Mouse (Mus musculus) bone marrow macrophage, adult 2 months (primary cell): ENCODE measurements around the gene Hs6st2. TPM values are rescaled to one million over a fixed set of nuclear protein-coding genes. Genes with fewer than 3 reads are reported as not detected.

Experiments
- H3K27ac ChIP-seq: 2 replicates; pipeline ENCODE4 v1.5.1; 2012; ENCODE audit warnings: low read depth, low read length; ENCODE audit not compliant: insufficient read depth
- H3K4me1 ChIP-seq: 2 replicates; pipeline ENCODE4 v1.6.1; 2012; ENCODE audit warnings: low read length; ENCODE audit not compliant: control insufficient read depth, insufficient read depth
- H3K4me3 ChIP-seq: 2 replicates; pipeline ENCODE4 v1.5.1; 2012; ENCODE audit warnings: mild to moderate bottlenecking, low read length, moderate library complexity; ENCODE audit not compliant: insufficient read depth
- CTCF ChIP-seq: IDR thresholded peaks from 2 replicates; pipeline ENCODE4 v1.5.1; 2012; ENCODE audit warnings: low read depth, mild to moderate bottlenecking, low read length, moderate library complexity
- POLR2A ChIP-seq: IDR thresholded peaks from 2 replicates; pipeline ENCODE4 v1.6.1; 2012; ENCODE audit warnings: mild to moderate bottlenecking, low read depth, low read length, borderline replicate concordance
- polyA plus RNA-seq: library from polyadenylated mRNA; stranded (reverse); fragments of >200 nt; gene quantifications from 2 replicates; pipeline ENCODE4 v1.2.4, GENCODE M21; 2012; ENCODE audit not compliant: missing spikeins, insufficient read depth, insufficient read length

Hs6st2 gene
- polyA plus RNA-seq, 1 experiment = not detected

DNA sequence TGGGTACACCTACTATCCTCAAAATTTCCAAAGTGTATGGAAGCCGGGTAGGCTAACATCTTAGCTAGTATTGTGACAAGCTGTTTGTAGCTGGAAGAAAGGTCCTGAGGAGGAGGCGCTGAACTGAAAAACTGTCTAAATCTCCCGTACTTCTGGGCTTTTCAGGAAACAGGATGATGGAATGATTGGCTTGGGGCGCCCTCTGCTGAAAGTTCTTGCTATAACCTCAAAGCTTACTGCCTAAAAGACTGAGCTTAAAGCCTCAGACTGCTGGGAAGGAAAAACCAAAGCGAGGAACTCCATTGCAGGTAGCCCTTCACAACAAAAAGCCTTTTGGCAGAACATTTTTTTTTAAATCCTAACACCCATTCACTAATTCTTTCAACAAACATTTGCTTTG, 307.0 kb downstream of the Hs6st2 start:
- H3K4me1 ChIP-seq = no peaks in the 10 kb centered on the region
- H3K27ac ChIP-seq = no peak overlapping the region
- no peak for TF ChIP-seq CTCF
- TF ChIP-seq POLR2A = no peak
- H3K4me3 ChIP-seq = no peak overlapping the region

DNA sequence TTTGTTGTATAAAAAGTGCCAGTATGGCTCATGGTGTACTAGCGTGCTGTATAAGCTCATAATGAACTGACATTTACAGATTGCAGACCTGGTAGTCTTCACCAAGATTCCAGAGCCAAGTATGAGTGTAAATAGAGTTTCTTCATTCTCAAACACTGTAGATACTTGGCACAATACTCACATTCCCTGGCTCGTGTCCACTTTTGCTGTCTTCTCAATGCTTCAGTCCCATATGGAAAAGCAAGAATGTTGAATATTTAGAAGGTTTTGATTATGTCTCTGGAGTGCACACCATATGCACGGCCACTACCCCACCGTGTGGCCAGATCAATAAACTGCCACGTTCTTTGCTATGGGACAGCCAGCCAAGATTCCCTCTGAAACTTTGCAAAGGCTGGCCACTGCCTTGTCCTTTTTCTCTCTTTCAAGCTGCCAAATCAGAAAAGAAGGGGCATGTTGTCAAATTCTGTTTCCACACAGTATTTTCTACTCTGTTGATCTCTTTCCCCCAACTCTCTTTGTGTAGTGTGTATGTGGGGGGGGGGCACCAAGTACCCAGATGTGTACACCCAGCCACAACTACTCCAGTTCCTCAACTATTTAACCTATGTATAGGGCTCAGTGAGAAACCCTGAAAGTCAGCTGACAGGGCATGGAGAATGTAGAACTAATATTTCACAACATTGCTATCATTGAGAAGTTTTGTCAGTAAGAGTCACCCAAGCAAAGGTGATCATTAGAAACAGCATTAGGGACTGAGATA, 309.0 kb downstream of the Hs6st2 start:
- Histone ChIP-seq H3K4me1 (no peaks in the 10 kb centered on the region), H3K27ac (no peak overlapping the region), H3K4me3 (no peak overlapping the region)
- no peak for TF ChIP-seq CTCF
- TF ChIP-seq POLR2A = no peak

DNA sequence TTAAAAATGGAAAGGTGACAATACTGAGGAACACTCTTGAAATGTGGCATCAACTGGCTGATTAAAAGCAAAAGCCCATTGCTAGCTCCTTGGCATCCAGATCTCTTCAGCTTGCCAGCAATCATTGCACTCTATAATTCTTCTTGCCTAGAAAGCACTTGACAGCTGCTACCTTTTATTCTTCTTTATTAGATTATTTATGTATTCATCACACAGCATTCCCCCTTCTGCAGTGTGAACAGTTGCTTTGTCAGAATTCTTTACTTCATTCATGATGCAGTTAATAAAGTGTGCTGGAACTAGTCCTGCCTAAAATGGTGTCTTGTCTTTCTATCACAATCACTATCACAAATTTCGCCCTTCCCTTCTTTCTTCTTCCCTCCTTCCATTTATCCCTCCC, 332.0 kb downstream of the Hs6st2 start:
- Histone ChIP-seq H3K4me3 (no peak overlapping the region), H3K4me1 (no peaks in the 10 kb centered on the region), H3K27ac (no peak overlapping the region)
- TF ChIP-seq POLR2A (no peak), CTCF (no peak)

DNA sequence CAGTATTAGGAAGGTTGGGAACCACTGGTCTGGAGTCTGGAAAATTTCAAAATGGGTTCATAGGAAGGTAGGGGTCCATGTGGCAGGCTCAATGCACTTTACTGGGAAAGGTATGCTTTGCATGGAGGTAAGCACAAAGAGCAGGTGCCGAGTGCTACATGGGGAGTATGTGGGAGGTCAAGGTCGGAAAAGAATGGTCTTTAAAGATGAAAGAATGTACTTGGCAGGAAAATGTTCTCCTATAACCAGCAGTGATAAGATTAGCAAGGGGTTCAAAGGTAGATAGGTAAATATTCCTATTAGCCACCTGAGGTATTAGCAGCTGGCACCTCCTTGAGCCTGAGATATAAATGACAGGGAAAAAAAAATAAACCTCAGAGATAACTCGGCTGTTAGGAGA, 338.1 kb downstream of the Hs6st2 start:
- no peak overlapping the region for H3K27ac ChIP-seq
- no peaks in the 10 kb centered on the region for H3K4me1 ChIP-seq
- H3K4me3 ChIP-seq = no peak overlapping the region
- TF ChIP-seq POLR2A (no peak), CTCF (no peak)

Other genes starting within 250 kb of the Hs6st2 start
- not detected in 2 replicates for gene Usp26, start 119.4 kb upstream of the Hs6st2 start, polyA plus RNA-seq